Mouse (Mus musculus): ENCODE results near the gene Rbm44.

Gene Rbm44

GRCm38 (mm10) chr1:91209785-91210184, 64.9 kb downstream of the Rbm44 start:
- no peak for DNase-seq (ENCODE audit: low read depth)

GRCm38 (mm10) chr1:91211099-91211498, 66.2 kb downstream of the Rbm44 start:
- DNase-seq (ENCODE audit: low read depth): peak; percentile 69

- no peak for DNase-seq (ENCODE audit: low read depth)
These were observed 66.7 kb downstream of the Rbm44 start for GRCm38 (mm10) chr1:91211591-91212008.

- no peak for DNase-seq (ENCODE audit: low read depth)
These were observed 70.4 kb downstream of the Rbm44 start for GRCm38 (mm10) chr1:91215264-91215663.

GRCm38 (mm10) chr1:91215981-91216380, 71.1 kb downstream of the Rbm44 start:
- peak; percentile 51 for DNase-seq (ENCODE audit: low read depth)

GRCm38 (mm10) chr1:91216504-91217267, 71.8 kb downstream of the Rbm44 start:
- DNase-seq (ENCODE audit: low read depth): peak; percentile 47

GRCm38 (mm10) chr1:91219641-91220321, 74.9 kb downstream of the Rbm44 start:
- peak; percentile 60 for DNase-seq (ENCODE audit: low read depth)

GRCm38 (mm10) chr1:91220322-91220672, 75.4 kb downstream of the Rbm44 start:
- DNase-seq (ENCODE audit: low read depth): peak; percentile 70

All from 416B (cell line).